Mouse (Mus musculus) frontal cortex, adult 2 months (tissue): ENCODE results near the gene Iqca. TPM values are rescaled to one million over a fixed set of nuclear protein-coding genes. Genes with fewer than 3 reads are reported as not detected.

Experiments
- DNase-seq, 2 experiments: peaks; one replicate each; pipeline ENCODE4 v3.0.0; 2022; ENCODE audit warnings: low spot score in 1 of 2; ENCODE audit errors: extremely low spot score in 1 of 2
- polyA plus RNA-seq: library from polyadenylated mRNA; depleted of rRNA; stranded (reverse); fragments of >200 nt; gene quantifications from 2 replicates; pipeline ENCODE4 v1.2.3, GENCODE M21; 2012; rRNA removed

The Iqca gene
- polyA plus RNA-seq = 0.56 and 0.92 TPM in 2 replicates

- DNase-seq = peak; percentile 50 to 76
Measured at GRCm38 (mm10) chr1:90153099-90153744, at the start of gene Iqca. Gene Iqca (minus strand): TSS chr1:90153401.

GRCm38 (mm10) chr1:90202207-90202978 is 49.2 kb upstream of the Iqca start:
- DNase-seq = peak in 1 of 2 experiments; percentile 57

DNA sequence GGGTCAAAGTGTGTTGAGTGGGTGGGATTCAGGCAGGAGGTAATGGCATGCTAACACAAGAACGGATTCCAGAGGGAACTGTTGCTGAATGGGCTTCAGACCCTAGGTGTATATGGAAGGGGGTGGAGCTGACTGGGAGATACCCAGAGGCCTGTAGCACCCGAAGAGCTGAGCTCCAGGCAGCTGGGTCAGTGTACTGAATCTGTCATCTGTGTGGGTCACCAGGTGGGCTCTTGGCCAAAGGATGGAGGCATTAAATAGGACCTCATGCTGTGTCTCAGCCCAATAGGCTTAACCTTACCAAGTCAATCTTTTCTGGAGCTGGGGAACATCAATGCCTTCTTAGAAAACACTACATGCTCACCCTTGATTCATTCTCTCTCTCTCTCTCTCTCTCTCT is 48.5 kb upstream of the Iqca start:
- DNase-seq = no peak

DNA sequence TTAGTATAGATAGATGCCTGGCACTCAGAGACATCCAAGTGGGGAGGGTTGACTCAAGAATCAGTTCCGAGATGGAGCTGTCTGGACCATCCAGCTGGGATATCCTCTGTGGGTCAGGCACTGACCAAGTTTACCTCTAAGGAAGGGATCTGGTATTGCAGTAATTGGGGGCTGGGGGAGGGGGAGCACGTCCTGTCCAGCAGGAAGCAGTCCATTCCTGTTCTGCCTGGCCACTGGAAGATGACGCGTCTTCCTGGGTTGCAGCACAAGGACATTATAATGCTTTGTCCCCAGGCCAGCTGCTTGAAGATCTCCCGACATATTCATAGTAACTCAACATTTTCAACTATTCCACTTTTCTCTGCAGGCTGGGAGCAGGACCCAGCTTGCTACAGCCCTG is 48.0 kb upstream of the Iqca start:
- DNase-seq = no peak

GRCm38 (mm10) chr1:90189046-90189445 is 35.8 kb upstream of the Iqca start:
- DNase-seq = no peak

DNA sequence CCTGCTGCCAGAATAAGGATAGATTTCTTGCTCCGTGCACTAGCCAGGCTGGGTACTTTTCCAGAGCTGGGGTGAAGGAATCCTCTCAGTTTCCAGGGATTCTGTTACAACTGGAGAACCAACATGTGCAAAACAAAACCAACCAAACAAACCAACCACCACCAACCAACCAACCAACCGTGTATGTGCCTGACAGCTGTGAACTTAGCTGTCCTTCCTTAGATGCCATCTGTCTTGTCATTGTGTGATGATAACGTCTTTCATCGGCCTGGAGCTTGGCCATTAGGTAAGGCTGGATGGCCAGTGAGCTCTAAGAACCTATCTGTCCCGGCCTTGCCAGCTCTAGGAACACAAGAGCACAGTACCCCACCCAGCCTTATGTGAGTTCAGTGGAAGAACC is 33.7 kb upstream of the Iqca start:
- no peak for DNase-seq

- DNase-seq = no peak
Measured at GRCm38 (mm10) chr1:90186173-90186572, 33.0 kb upstream of the Iqca start.

DNA sequence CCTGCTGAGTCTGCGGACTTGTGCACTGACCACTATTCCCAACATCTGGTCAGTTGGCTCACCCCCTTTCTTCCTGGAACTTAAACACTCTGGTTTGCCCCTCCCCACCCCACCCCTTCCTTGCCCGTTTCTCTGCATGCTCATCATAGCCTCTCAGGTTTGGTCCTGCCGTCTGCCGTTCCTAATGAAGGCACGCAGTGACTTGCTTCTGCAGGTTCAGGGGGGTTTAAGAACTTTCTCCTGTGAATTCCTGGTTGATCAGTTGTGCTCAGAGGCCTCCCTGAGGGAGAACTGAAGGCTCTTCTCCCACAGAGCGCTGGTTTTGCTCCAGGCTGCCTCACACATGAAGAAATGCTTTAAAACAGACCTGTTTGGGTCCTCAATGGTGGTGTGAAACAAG is 30.4 kb upstream of the Iqca start:
- DNase-seq = no peak

DNA sequence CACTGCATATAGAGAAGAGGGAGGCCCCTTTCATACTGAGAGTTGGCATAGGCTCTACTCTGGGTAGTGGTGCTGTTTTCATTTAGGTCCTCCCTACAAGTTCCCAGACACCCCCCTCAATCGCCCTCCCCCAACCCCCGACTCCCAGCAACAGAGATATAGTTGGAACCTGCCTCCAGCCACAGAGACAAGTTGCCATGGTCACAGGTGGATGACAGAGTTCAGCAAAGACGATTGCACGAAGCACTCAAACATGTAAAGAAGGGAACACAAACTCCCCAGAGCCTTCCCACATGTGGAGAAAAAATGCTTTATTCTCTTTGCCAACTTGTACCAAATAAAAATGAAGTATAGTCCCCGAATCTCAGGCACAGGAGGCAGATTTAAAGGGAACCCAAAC is 29.3 kb upstream of the Iqca start:
- DNase-seq = no peak

DNA sequence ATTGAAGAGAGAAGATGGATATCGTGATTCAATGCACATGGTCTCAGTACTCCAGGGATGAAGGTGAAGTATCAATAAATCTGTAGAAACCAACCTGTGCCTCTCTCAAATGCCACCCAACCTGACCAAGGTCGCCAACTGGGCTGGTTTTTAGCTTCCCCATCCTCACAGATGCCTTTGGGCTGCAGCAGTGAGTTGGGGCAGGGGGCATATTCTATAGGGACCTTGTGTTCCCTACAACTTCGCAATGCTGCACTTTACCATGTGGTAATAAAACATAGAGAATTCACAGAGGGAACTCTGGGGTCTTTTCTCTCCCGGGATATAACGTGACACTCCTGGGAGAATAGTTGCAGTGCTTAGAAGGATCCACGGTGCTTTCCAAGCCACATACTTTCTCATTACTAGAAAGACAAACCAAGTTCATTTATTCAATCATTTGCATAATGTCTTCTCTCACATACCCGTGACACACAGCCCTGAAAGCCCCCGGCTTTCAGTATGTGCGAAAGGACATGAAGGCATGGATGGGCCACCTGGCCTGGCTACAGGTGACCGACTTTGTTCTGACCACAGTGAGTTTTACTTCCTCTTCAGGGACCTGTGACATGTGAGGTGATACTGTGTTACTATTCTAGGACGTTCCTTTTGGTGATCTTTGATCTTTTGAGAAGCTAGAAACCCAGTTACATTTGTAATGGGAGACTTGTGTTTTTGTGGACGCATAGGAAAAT is 27.9 kb upstream of the Iqca start:
- DNase-seq = no peak

- no peak for DNase-seq
Measured at GRCm38 (mm10) chr1:90180479-90180878, 27.3 kb upstream of the Iqca start.

GRCm38 (mm10) chr1:90177978-90178377 is 24.8 kb upstream of the Iqca start:
- DNase-seq = no peak

GRCm38 (mm10) chr1:90177565-90177964 is 24.4 kb upstream of the Iqca start:
- DNase-seq = no peak

DNA sequence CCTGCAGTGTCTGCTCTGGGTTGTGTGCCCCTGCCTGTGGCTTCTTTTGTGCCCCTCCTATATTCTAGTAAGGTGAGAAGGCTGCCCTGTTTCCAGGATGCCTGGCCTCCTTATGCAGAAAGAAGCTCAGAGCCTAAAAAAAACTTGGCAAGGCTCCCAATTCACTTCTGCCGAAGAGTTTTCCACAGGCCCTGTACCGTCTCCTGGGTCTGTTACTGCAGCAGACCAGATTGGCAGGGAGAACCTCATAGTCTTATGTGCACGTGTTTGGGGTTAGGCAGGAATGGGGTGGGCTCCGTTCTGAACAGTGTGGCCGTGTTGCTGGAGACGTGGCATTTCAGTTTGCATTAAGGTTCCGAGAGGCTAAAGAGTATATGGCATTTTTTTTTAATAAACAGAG is 23.0 kb upstream of the Iqca start:
- peak in 1 of 2 experiments; percentile 17 for DNase-seq

DNA sequence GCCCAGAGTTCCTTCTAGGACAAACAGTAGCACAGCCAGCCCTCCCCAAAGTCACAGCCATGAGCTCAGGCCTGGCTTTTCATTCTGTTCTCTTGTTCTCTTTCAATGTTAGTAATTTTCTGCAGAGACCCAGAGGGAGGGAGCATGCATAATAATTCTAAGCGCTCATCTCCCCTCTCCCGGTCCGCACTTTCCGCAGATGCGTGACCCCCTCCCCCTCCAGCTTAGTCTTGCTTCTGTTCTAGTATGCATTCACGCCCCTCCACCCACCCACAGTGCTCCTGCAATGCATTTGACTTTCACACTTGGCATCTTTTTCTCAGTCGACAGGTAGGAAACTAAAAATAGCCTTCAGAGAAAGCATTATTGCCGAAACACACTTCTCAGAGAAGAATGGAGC is 21.1 kb upstream of the Iqca start:
- DNase-seq = no peak

DNA sequence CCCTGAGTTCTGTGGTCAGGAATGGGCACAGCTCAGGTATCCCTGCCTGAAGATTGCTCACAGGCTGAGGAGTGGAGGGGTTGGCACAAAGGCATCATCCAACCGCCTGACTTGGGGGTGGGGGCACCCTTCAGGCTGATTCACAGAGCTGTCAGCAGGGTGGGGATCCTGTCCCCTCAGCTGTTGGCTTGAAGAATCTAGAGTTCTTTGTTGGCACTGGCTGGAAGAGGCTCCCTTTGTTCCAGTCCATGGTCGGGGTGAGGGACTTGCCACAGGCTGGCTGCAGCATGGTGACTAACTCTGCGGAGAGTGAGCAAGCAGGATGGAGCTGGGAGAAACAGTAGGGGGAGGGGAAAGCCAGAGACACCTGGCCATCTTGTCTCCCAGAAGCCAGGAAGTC is 11.1 kb upstream of the Iqca start:
- no peak for DNase-seq

- no peak for DNase-seq
Measured at GRCm38 (mm10) chr1:90163161-90163560, 10.0 kb upstream of the Iqca start.

- no peak for DNase-seq
Measured at GRCm38 (mm10) chr1:90162379-90162857, 9.2 kb upstream of the Iqca start.

GRCm38 (mm10) chr1:90161623-90162022 is 8.4 kb upstream of the Iqca start:
- no peak for DNase-seq

DNA sequence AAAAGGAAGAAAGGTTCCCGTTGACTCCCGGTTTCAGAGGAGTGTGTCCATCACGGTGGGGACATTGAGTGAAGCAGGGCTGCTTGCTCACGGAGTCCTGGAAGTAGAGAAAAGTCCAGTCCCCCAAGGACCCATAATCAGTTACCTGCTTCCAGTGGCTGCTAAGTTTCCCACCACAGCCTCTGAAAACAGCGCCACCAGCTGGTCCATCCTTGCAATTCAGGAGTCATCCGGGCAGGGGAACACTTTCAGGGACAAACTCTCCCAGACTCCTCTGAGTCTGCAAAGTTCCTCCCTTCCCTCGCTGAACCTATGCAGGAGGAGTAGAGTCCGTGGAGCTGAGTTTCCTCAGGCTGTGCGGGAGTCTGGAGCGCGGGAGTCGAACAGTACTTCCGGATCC is 6.7 kb upstream of the Iqca start:
- DNase-seq = no peak

DNA sequence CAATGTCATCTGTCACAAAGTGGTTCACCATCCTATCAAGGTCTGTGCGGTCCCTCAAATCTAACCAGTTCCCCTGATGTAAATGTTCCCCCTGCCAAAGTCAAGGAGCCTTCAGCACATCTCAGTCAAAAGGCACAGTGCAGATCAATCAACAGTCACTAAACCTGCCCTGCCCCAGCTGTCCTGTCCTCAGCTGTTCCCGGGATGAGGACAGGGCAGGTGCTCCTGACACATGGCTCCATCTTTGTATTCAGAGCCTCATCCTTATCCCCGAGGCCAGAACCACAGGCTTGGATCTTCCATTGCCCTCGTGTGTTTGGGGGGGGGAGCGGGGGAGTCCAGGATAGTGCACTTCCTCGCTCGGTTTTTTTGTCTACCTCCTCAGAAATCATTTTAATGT is 3.4 kb upstream of the Iqca start:
- DNase-seq = no peak
